Mouse (Mus musculus): ENCODE results near the gene Ercc2. TPM values are rescaled to one million over a fixed set of nuclear protein-coding genes. Genes with fewer than 3 reads are reported as not detected.

Gene Ercc2
- 41.4 and 48.3 TPM in 2 replicates for polyA plus RNA-seq (2012; rRNA removed)

DNA sequence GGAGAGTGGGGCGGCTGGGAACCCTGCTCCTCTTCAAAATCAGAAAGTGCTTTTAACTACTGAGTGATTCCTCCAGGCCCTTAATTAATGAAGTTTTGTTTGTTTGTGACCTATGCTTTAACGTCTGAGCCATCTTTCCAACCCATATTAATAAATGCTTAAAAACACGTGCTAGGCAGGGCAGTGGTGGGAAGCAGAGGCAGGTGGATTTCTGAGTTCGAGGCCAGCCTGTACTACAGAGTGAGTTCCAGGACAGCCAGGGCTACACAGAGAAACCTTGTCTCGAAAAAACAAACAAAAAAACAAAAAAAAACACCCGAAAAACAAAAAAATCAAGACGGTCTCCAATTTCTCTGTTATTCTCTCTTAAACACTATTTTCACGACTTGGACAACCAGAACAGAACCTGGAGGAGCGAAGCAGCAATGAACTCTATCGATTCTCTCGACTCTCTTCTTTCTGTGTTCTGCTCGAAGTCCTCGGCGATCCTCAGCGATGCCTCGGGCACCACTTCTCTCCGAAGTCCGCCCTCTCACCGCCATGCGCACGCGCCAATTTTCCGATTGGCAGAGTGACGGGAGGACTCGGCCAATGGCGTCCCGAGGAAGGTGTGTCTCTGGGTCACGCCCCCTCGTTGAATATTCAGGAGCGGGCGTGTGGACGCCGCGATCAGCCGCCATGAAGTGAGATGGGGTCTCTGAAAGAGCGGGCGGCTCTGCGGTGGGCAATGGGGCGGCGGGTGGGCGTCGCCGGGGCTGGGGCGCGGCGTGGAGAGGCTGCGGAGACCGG lies at the start of gene Ercc2:
TSS of gene Ercc2 (plus strand) at position 634 of the 789 bp plus-strand sequence.
- Histone ChIP-seq H3K4me1 (ENCODE audit: control insufficient read depth, insufficient read depth, low read length) (peaks cover 4% of the 10 kb centered on the region), H3K27ac (ENCODE audit: insufficient read depth, low read length) (no peak within 1 kb of the TSS), H3K4me3 (ENCODE audit: insufficient read depth, low read length) (peak within 1 kb of the TSS; percentile 94)
- TF ChIP-seq POLR2A (IDR thresholded peaks at IDR 0.05; ENCODE audit: extremely low read depth, insufficient read depth, low read length) (peak; percentile 57; the same call in 1 of the 2 replicates), CTCF (IDR thresholded peaks at IDR 0.05; ENCODE audit: extremely low read depth, insufficient read depth, low read length) (no peak)

DNA sequence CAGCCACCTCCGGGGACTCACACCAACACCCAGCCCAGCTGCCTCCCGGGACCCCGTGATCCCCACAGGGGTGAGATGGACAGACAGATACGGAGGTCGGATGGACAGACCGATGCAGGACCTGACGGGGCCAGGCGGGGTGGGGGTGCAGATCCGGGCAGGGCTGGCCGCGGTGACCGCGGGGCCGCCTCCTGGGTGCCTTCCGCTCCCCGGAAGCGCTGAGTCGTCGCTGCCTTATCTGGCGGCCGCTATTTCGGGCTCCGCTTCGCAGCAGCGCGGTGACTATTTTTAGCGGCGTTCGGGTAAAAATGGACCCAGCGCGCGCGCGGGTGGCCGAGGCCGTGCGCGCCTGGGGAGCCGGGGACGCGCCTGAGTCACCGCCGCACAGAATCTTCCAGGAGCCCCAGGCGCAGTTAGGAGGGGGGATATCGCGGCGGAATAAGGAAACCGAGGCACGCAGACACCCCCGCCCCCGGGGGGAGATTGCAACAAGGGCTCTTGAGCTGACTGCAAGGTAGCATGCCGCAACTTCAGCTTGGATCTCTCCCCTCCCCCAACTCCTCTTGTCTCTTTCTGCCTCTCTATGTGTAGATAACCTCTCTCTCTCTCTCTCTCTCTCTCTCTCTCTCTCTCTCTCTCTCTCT lies 49.0 kb upstream of the Ercc2 start:
- H3K27ac ChIP-seq (ENCODE audit: insufficient read depth, low read length) = peak overlapping the region; percentile 99

DNA sequence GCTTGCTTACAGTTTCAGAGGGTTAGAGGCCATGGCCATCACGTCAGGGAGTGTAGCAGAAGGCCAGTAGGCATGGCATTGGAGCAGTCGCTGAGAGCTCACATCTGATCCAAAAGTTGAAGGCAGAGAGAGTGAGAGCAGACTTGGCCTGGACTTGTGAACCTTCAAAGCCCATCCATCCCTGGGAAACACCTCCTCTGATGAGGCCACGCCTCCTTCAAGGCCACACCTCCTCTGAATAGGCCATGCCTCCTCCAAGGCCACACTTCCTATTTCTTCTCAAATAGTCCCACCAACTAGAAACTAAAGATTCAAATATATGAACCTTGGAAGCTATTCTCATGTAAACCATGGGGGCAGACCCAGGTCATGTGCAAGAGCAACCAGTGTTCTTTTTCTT lies 46.2 kb upstream of the Ercc2 start:
- H3K27ac ChIP-seq (ENCODE audit: insufficient read depth, low read length) = no peak overlapping the region
- no peak overlapping the region for H3K4me3 ChIP-seq (ENCODE audit: insufficient read depth, low read length)
- H3K4me1 ChIP-seq (ENCODE audit: control insufficient read depth, insufficient read depth, low read length) = peaks cover 8% of the 10 kb centered on the region
- TF ChIP-seq CTCF (IDR thresholded peaks at IDR 0.05; ENCODE audit: extremely low read depth, insufficient read depth, low read length) = no peak
- TF ChIP-seq POLR2A (IDR thresholded peaks at IDR 0.05; ENCODE audit: extremely low read depth, insufficient read depth, low read length) = no peak

More for the DNA sequence above, 49.0 kb upstream of the Ercc2 start:
- H3K4me1 ChIP-seq (ENCODE audit: control insufficient read depth, insufficient read depth, low read length) = peaks cover 8% of the 10 kb centered on the region
- peak overlapping the region; percentile 77 for H3K4me3 ChIP-seq (ENCODE audit: insufficient read depth, low read length)
- TF ChIP-seq CTCF (IDR thresholded peaks at IDR 0.05; ENCODE audit: extremely low read depth, insufficient read depth, low read length) (no peak), POLR2A (IDR thresholded peaks at IDR 0.05; ENCODE audit: extremely low read depth, insufficient read depth, low read length) (no peak)

DNA sequence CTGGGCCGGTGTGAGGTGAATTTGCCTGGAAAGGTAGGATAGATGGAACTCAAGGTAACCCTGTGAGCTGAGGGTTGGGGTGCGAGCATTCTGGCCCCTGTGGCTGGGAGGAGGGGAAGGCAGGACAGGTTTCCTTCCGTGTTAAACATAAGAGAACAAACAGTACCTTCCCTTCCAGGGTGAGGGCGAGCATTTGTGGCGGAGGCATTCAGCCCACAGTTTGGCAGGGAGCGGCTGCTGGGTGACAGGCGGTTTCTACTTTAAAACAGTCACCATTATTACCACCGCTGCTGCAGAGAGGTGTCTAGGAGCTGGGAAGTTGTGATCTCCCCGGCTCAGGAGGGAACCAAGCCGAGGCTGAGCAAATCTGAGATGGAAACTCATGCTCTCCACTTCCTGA lies 44.7 kb upstream of the Ercc2 start:
- H3K27ac ChIP-seq (ENCODE audit: insufficient read depth, low read length) = peak overlapping the region; percentile 60; the same call in 1 of the 2 replicates
- H3K4me3 ChIP-seq (ENCODE audit: insufficient read depth, low read length) = no peak overlapping the region
- peaks cover 8% of the 10 kb centered on the region for H3K4me1 ChIP-seq (ENCODE audit: control insufficient read depth, insufficient read depth, low read length)
- no peak for TF ChIP-seq POLR2A (IDR thresholded peaks at IDR 0.05; ENCODE audit: extremely low read depth, insufficient read depth, low read length)
- no peak for TF ChIP-seq CTCF (IDR thresholded peaks at IDR 0.05; ENCODE audit: extremely low read depth, insufficient read depth, low read length)

DNA sequence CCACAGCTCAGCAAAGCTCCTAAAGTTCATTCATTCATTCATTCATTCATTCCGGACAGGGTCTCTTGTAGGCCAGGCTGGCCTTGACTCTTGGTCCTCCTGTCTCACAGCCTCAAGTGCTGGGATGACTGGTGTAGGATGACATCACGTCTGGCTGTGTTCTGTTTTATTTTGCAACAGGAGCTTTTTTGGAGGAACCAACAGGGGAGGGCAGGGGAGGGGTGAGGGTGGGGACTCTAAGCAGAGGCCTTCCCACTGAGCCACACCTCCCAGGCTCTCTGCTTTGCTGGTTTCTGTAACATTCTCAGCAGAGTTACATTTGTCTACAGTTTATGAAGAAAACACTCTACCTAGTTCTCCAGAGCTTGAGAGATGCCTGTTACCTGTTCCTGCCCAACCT lies 43.8 kb upstream of the Ercc2 start:
- TF ChIP-seq POLR2A (IDR thresholded peaks at IDR 0.05; ENCODE audit: extremely low read depth, insufficient read depth, low read length) (no peak), CTCF (IDR thresholded peaks at IDR 0.05; ENCODE audit: extremely low read depth, insufficient read depth, low read length) (no peak)
- Histone ChIP-seq H3K27ac (ENCODE audit: insufficient read depth, low read length) (no peak overlapping the region), H3K4me3 (ENCODE audit: insufficient read depth, low read length) (no peak overlapping the region), H3K4me1 (ENCODE audit: control insufficient read depth, insufficient read depth, low read length) (peaks cover 6% of the 10 kb centered on the region)

DNA sequence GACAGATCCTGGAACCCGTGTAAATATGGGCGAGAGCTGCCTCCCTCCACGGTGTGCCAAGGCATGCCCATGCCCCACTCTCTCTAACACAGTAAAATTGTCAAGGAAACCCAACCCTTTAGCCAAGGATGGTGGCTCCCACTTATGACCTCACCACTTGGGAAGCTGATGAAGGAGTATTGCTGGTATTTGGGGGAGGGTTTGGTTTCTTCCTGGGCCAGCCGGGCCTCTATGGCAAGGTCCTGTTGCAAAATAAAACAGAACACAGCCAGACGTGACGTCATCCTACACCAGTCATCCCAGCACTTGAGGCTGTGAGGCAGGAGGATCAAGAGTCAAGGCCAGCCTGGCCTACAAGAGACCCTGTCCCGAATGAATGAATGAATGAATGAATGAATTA lies 43.2 kb upstream of the Ercc2 start:
- no peak for TF ChIP-seq POLR2A (IDR thresholded peaks at IDR 0.05; ENCODE audit: extremely low read depth, insufficient read depth, low read length)
- TF ChIP-seq CTCF (IDR thresholded peaks at IDR 0.05; ENCODE audit: extremely low read depth, insufficient read depth, low read length) = no peak
- peaks cover 6% of the 10 kb centered on the region for H3K4me1 ChIP-seq (ENCODE audit: control insufficient read depth, insufficient read depth, low read length)
- no peak overlapping the region for H3K27ac ChIP-seq (ENCODE audit: insufficient read depth, low read length)
- no peak overlapping the region for H3K4me3 ChIP-seq (ENCODE audit: insufficient read depth, low read length)

DNA sequence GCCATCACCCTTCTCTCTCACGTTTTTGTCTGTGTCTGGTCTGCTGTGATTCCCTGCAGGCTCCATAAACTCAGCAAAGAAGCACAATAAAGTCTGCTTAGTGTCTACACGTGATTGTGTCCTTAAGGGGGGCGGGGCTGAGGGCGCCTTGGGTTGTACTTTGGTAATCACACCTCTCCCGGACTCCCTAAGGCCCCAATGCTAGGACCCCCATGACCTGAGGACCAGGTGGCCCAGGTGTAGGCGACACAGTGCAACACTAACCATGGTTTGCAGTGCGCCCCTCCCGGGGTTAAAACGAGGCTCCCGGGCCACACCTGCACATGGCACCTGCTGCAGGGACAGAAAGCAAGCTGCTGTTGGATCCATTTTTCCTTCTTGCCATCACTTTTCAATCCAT lies 40.6 kb upstream of the Ercc2 start:
- Histone ChIP-seq H3K27ac (ENCODE audit: insufficient read depth, low read length) (no peak overlapping the region), H3K4me3 (ENCODE audit: insufficient read depth, low read length) (peak overlapping the region; percentile 55; the same call in 1 of the 2 replicates), H3K4me1 (ENCODE audit: control insufficient read depth, insufficient read depth, low read length) (peaks cover 9% of the 10 kb centered on the region)
- TF ChIP-seq POLR2A (IDR thresholded peaks at IDR 0.05; ENCODE audit: extremely low read depth, insufficient read depth, low read length) (no peak), CTCF (IDR thresholded peaks at IDR 0.05; ENCODE audit: extremely low read depth, insufficient read depth, low read length) (no peak)

DNA sequence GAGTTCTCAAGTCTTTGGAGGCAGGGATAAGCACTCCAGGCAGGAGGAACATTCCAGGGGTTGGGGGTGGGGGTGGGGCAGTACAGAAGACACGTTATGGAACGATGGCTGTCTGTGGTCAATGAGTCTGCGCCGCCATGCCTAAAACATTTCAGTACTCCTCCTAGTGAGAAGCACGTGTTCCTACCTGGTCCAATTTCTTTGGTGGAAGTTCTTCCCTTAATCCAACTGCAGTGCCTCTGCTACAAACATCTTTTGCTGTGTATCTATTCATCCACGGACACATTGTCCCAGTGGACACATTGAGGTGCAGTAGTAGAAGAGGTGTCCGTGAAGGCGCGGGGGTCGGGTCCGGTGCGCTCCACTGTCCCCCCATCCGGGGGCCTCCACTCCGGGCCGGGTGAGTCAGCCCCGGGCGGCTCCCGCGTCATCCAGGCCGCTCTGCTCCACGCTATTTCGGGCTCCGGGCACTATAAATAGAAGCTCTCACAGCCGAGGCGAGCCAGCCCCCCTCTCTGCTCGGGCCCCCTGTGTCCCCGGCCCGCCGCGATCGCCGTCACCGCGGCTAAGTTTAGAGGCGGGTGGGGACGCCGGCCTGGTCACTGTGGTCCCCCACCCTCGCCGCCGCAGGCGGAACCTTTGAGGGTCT lies 39.9 kb upstream of the Ercc2 start:
- 0 out of 2 replicates have a peak overlapping the region, but pooled peaks have one; percentile 7 for H3K27ac ChIP-seq (ENCODE audit: insufficient read depth, low read length)
- TF ChIP-seq POLR2A (IDR thresholded peaks at IDR 0.05; ENCODE audit: extremely low read depth, insufficient read depth, low read length) = no peak
- TF ChIP-seq CTCF (IDR thresholded peaks at IDR 0.05; ENCODE audit: extremely low read depth, insufficient read depth, low read length) = no peak
- peaks cover 7% of the 10 kb centered on the region for H3K4me1 ChIP-seq (ENCODE audit: control insufficient read depth, insufficient read depth, low read length)
- H3K4me3 ChIP-seq (ENCODE audit: insufficient read depth, low read length) = peak overlapping the region; percentile 55

DNA sequence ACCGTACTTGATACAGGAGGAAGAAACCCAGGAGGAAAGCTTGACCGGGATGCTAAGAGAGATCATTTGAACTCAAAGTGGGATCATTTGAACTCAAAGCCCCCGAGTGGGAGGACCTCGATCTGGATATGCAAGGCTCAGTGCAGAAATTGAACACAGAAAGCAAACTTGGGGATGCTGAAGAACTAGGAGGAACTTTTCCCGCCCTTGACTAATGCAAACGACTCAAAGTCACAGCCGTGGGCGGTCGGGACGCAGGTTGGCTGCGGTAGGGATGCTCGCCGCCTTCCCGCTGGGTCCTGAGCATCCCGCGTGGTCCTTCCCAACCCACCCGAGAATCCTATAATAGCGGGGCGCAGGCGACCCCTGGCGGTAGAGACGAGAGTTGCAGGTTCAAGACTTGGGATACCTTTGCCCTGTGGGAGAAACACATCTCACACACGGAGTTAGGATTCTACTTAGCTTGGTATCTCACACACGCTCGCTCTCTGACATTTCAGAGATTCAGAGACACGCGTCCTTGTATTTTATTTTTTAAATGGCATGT lies 39.3 kb upstream of the Ercc2 start:
- no peak for TF ChIP-seq POLR2A (IDR thresholded peaks at IDR 0.05; ENCODE audit: extremely low read depth, insufficient read depth, low read length)
- TF ChIP-seq CTCF (IDR thresholded peaks at IDR 0.05; ENCODE audit: extremely low read depth, insufficient read depth, low read length) = peak; percentile 86
- H3K27ac ChIP-seq (ENCODE audit: insufficient read depth, low read length) = no peak overlapping the region

More for the DNA sequence above, 39.3 kb upstream of the Ercc2 start:
- Histone ChIP-seq H3K4me1 (ENCODE audit: control insufficient read depth, insufficient read depth, low read length) (peaks cover 5% of the 10 kb centered on the region), H3K4me3 (ENCODE audit: insufficient read depth, low read length) (peak overlapping the region; percentile 55)

All from cortical plate, adult 2 months (tissue).